Mouse (Mus musculus): ENCODE measurements around the gene Dip2b.

Gene Dip2b

DNA sequence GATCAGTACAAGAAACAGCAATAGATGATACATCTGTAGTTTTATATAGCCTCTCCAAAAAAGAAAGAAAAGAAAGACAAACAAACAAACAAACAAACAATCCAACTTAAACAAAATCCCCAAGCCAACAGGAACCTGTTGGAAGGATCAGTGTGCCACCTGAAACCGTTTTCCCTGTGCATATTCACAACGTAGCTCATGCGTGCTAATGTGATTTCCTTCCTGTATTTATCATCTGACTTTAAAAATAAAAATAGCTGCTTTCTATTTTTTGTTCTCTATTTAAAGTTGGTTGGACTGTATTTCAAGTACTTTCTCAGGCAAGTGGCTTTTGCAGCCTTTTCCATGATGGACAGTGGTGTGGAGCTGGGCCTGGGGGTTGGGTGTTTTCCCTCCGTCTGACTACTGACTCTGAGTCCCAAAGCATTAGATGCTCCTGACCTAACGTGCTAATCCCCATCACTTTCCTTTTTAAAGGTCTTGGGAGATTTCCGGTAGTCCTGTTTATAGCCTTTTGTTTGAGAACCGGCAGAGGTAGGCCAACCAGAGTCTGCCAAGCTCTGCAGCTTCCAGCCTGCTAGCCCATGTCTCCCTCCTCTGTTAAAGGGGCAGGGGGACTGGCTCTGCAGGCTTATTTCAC, 90.8 kb downstream of the Dip2b start:
- DNase-seq (ENCODE audit: low read depth, low spot score) = peak; percentile 25

DNA sequence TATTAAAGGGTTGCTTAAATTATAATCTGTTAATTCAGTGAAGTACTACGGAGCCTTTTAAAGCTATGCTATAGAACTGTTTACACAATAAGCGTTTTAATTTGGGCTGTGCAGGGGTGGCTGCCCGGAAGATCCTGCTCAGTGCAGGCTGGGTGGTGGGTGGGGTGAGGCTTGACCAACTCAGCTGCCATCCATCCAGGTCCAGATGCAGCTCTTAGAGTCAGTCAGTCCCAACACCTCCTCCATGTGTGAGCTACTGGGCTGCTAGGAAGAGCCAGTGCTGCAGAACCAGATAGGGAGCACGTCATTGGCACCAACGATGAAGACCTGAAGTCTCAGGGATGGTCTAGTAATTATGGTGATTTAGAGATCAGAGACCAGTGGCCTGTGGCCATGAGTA, 101.2 kb downstream of the Dip2b start:
- no peak for DNase-seq (ENCODE audit: low read depth, low spot score)

DNA sequence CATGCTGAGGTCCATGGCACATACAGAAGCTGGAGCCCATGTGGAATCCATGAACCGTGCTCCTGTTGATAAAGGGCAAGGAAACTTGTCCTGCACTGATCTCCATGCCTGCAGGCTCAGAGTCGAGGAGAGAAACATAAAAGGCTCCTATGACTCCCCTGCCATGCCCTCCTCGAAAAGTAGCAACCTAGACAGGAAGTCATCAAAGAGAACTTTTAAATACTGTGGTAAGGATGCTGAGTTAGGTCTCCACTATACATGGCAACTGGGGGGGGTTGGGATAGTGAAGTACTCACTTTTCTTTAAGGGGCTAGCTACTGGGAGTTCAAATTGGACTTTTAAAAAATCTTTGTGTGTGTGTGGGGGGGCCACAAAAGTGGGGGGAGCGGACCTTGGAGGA, 102.0 kb downstream of the Dip2b start:
- DNase-seq (ENCODE audit: low read depth, low spot score) = no peak

DNA sequence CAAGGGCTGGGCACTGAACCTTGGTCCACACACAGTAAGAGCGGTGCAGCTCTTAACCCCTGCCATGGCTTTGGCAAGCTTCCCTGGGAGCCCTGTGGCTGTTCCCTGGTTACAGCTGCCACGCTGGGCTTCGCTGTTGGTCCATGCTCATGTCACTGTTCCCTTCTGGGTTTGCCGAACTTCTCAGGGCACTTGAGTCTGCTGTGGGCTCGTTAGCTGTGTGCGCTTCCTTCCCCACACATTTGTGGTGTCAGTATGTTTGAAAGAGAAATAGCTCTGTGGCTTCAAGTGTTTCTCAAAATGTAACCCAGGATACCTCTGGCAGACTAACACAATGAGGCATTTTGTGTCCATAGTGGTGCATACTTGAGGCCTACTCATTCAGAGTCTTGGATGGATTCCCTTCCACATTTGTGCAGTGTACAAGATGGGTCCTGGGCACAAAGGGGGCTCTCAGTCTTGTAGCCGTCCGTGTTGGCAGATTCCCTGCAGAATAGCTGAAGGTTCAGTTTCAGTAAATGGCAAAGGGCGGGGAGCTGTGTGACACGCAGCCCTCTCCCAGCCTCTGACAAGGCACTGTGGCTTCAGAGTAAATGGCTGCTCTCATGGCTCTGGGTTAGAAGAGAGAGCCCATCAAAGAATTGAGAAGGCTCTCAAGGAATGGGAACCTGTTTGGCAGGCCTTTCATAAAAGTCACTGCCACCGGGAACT, 104.8 kb downstream of the Dip2b start:
- DNase-seq (ENCODE audit: low read depth, low spot score) = no peak

DNA sequence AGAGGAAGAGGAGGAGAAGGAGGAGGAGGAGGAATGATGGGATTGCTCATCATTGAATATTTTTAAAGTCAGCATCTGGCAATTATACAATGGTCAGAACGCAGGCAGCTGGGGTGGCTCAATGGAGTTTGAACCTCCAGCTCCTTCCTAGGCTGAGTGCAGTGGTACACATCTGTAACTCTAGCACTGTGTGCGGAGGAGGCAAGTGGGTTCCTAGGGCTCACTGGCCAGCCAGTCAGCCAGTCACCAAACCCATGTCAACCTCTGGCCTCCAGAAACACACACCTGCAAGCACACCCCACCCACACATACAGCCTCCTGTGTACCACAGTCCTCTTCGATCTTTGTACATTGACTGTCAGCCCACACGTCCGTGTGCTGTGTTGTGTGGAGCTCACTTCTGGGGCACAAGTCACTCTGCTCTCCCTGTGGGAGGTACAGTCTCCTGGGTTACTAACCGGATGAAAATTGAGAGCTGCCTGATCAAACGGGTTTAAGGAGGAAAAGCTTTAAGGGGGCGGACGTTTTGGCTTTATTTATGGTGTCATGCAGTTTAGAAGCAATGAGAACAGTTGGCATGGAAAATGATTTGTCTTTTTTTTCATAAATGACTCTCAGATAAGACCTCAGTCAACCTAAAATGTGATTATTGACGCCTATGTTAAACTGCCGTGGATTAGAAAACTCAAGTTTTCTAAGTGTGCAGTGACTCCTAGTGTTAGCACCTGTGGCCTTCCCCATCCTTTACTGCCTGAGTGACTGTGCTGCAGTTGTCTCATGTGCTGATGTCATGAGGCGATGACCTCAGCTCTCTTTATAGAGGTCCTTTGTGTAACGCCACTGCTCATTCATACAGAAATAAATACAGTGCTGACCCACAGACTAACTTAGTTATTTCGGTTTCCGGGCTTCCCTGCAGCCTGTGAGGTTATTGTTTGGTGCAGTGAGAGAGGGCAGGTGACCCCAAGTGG, 106.7 kb downstream of the Dip2b start:
- no peak for DNase-seq (ENCODE audit: low read depth, low spot score)

DNA sequence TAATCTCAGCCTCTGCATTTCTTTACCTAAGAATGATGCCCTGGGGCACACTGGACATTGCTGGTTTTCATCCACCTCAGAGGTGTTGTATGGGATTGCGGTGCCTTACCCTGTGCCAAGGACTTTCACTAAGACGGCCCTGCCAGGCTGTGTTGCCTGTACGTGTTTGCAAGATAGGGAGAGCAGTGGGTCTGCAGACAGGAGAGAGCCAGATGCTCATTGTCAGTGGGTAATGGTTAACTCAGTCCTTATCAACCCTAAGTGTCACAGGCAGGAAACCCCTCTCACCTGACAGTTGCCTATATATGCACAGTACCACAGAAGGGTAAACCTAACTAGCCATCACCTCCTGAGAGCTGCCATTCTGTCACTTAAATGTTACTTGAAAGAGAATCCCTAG, 107.5 kb downstream of the Dip2b start:
- DNase-seq (ENCODE audit: low read depth, low spot score) = no peak

DNA sequence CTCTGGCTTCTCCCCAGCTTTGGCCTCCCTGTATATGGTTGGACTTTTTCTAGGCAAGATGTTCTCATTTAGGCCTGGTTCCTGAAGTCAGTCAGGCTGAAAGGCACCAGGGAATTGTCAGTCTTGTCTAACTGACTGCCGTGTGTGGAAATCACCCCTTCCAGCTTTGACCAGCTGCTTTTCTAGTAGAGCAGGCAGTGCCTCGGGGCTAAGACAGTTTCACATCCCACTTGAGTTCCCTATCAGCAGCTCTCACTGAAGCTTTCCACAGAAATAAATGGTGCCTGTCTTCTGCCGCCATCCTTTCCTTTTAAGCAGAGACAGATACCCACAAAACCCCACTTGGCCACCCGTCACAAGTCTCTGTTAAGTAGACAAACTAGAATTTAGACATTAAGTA, 112.1 kb downstream of the Dip2b start:
- DNase-seq (ENCODE audit: low read depth, low spot score) = no peak

DNA sequence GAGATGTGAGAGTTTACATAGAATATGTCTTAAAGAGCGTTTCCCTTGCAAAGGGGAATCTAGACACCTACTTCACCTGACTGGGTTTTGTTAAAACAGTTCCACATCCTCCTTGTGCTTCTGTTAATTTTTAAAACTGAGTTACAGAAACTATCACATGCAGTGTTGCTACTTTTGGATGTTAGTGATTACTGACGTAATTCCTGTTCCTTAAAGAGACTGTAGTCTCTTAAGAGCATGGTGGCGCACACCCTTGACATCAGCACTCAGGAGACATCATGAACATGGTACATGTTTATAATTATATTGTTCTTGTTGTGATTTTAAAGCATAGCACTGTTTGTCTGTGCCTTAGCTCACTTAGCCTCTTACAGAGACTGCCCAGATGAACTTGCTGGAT, 113.9 kb downstream of the Dip2b start:
- DNase-seq (ENCODE audit: low read depth, low spot score) = no peak

DNA sequence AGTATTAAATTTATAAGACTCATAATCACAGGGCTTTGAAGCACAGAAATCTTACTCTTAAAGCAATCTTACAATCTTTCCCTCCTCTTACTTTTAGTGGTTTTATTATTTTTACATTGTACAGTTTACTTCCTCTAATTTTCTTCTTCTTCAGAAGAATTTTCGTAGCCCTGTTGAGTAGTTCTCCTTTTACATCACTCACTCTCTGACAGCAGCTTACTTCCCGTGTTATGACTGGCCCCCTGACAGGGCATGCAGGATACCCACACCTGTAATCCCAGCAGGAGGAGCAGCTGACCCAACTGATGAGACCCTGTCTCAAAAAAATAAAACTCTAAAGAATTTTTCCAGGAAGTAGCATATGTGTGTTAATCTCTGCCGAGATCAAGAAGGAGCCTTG, 114.6 kb downstream of the Dip2b start:
- DNase-seq (ENCODE audit: low read depth, low spot score) = no peak

DNA sequence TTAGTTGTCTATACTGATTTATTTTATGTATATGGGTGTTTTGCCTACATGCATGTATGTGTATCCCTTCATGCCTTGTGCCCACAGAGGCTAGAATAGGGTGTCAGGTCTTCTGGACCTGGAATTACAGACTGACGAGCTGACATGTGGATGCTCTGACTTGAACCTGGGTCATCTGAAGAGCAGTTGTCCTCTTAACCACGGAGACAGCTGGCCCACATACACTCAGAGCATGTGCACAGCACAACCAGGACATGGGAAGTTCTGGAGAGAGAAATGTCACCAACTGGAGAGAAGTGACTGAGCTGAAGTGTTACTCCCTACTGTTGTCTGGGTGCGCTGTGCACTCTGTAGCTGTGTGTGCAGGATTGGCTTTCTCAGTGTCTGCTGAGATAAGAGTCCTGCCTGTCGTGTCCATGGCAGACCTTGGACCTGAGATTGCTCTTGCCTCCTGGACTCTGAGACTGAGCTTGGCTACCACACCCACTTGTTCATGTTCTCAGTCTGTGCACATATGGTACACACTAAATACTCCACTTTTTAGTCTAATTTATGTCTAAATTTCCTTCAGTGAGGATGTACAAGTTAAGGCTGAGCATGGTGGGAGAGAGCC, 117.7 kb downstream of the Dip2b start:
- DNase-seq (ENCODE audit: low read depth, low spot score) = no peak

DNA sequence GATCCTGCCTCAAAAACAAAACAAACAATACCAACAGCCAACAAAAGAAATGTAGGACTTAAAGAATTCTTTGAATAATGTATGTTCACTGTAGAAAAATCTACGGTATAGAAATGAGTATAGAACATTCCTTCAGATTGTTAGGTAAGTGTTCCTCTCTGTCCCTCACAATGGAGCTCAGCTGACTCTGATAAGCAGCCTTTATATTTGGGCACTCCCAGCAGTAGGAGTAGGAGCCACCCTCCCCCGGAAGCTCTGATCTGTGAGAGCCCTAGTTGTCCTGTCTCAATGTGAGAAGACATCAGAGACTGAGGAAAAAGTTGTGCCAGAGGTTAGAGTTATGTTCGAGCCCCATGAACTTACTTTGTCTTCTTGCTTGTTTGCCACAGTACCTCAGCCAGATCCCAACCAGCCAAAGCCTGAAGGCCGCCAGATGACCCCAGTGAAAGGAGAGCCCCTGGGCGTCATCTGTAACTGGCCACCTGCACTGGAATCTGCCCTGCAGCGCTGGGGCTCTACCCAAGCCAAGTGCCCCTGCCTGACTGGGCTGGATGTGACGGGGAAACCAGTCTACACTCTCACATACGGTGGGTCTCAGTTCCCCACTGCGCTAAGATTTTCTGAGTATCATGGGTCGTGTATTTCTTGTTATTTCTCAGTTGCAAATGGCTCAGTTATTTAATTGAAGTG, 118.5 kb downstream of the Dip2b start:
- DNase-seq (ENCODE audit: low read depth, low spot score) = peak; percentile 13

DNA sequence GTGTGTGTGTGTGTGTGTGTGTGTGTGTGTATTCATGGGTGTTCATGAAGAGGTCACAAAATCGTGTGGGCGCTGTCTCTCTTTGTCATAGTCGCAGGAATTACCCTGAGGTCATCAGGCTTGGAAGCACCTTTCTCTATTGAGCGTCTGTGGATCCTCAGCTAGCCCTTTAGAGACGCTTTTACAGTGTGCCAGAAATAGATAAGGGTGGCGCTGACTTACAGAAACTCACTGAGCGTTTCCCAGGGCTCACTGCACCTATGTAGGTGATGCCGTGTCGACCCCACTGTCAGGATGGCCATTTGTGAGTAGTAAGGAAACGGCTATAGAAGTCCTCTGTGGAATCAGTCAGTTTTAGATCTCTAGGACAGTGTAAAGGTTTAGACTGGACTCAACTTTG, 120.5 kb downstream of the Dip2b start:
- no peak for DNase-seq (ENCODE audit: low read depth, low spot score)

DNA sequence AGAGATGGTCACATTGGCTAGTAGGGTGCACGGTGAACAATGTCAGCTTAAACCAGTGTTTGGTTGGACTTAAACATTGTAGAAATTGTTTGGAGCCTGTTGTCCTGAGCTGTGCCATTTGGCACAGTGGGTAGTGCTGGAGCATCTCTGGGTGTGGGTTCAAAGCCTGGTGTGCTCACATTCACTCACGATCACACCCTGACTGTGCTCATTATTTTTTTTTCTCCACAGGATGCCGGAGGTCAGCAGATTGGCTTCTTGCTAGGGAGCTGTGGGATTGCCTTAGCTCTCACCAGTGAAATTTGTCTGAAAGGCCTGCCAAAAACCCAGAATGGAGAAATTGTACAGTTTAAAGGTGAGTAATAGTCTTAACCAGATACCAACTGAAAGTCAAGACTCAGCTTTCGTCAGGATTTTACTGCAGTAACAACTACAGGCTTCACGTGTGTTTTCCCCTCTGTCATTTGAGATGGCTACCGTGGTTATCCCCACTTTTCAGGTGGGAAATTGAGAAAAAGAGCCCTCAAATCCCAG, 123.3 kb downstream of the Dip2b start:
- no peak for DNase-seq (ENCODE audit: low read depth, low spot score)

DNA sequence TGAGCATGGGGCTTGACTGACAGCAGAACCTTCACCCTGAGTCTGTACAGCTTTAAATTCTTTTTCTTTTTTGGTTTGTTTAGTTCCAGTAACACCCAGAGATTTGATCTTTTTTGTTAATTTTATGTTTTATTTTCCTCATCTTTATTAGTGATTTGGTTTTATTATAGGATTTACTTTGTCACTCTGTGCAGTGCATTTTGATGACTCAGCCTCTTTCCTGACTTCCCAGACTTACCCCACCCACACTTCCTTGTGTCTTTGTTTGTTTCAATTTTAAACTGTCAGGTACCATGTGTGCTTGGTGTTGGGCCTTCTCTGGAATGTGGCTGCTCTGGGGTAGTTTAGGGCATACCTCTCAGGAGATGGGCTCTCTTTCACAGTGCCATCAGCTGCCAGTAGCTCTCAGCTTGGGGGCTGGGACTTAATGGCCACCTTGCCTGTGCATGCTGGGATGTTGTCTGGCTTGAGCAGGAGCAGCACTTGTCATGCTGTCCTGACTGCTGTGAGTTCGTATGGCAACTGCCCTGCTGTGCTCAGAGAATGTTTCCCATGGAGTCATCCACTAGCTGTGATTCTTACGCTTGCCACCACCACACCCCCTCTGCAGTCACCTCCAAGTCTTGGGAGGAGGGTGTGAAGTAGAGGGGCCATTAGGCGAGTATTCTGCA, 125.1 kb downstream of the Dip2b start:
- DNase-seq (ENCODE audit: low read depth, low spot score) = no peak

DNA sequence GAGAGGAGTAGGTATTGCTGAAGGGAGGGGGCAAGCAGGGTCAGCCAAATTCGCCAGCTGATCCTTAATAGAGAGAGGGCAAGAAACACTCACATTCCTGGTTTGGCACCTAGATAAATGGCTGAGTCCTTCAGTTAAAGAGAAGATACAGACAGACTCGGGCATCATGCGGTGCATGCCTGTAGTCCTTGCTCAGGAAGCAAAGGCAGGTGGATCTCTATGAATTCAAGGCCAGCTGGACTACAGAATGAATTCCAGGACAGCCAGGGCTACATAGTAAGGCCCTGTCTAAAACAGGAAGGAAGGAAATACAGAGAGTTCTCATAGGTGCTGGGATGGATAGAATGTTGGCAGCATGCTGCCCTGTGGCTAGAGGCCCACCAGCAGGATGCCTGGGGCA, 128.0 kb downstream of the Dip2b start:
- DNase-seq (ENCODE audit: low read depth, low spot score) = no peak

DNA sequence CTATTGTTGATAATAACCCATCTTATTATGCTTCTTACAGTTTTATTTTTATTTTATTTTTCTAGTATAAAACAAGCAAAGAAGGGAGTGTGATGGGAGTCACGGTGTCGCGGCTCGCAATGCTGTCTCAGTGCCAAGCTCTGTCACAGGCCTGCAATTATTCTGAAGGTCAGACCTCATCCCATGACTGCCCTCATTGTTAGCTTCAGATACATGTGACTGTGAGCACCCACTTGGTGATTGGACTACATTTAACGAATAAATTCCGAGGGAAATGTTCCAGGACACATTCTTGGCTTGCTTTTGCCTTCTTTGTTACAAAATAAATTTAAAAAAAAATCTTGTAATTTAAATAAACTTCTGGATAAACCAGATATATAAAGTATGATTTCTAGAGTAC, 129.3 kb downstream of the Dip2b start:
- no peak for DNase-seq (ENCODE audit: low read depth, low spot score)

DNA sequence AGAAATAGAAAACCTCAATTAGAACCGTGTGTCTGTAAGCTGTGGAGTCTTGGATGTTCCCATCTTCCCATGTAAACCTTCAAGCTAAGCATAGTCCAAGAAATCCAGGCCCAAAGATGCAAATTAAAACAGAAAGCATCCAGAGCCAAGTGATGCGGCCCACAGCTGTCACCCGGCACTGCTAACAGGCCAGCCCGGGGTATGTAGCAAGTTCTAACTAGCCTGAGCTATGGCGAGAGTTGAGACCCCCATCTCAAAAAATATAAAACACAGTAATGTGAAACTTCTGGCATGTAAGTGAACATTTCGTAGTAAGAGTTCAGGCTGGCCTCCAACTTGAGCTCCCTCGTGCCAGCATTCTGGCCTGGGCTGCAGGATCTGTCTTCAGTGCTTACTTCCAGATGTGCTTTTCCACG, 129.7 kb downstream of the Dip2b start:
- no peak for DNase-seq (ENCODE audit: low read depth, low spot score)

DNA sequence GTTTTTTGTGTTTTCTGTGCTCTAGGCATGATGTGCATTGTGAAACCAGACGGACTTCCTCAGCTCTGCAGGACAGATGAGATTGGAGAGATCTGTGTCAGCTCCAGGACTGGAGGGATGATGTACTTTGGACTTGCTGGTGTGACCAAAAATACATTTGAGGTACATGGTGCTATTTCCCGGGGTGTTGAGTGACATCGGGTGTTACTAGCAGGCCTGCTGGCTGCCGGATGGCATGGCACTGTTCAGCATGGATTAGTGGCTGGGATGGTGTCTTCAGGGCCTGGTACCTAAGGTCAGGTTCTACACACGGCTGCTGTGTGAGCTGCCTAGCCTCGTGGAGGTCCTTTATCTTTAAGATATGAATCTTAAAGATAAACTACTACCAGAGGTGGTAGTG, 136.7 kb downstream of the Dip2b start:
- no peak for DNase-seq (ENCODE audit: low read depth, low spot score)

DNA sequence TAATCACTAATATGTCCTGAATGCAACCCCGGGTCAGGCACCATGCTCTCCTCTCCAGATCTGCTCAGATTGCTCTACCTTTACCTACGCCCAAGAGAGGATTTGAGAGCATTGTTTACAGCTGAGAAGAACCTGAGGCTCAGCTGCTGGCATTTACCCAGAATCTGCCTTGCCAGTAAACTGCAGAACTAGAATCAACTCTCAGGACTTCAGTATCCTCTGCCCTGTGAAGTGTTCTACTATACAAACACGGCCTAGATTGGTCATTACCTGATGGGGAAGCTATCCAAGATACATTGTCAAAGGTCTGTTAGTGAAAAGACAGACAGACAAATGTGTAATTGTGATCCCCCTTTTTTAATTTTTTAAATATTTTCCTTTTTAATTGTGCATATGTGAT, 138.7 kb downstream of the Dip2b start:
- no peak for DNase-seq (ENCODE audit: low read depth, low spot score)

DNA sequence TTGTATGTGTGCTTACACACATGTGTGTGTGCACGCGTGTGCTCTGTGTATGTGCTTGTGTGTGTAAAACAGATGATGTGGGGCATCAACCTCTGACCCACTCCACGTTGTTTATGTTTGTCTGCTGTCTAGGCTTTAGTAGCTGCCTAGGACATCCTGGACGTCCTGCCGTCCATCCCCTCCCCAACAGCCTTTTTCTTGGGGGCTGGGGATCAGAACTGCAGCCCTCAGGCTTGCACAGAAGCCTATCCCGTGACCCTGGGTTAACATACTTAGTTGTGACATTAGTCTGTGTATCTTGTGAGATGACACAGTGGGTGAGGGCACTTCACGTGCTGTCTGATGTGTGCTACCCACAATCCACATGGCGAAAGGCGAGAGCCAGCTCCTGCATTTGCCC, 139.1 kb downstream of the Dip2b start:
- no peak for DNase-seq (ENCODE audit: low read depth, low spot score)

DNA sequence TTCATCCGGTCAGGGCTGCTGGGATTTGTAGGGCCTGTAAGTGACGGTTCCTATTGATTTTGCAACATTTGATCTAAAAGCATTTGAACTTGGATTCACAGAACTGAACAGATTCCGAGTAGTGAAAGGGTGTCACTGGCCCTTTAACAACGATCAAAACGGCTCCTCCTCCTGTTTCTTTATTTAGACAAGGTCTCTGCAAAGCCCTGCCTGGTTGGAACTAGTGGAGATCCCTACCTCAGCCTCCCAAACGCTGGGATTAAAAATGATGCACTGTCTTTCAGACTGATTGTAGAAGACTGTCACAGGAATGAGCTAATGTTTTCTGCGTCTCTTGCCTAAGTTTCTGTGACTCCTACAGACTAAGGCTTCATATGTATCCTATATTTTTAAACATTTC, 140.0 kb downstream of the Dip2b start:
- no peak for DNase-seq (ENCODE audit: low read depth, low spot score)
